Mouse (Mus musculus) hindbrain, embryonic 14.5 days (tissue): ENCODE data around the gene Tmem163. TPM values are rescaled to one million over a fixed set of nuclear protein-coding genes. Genes with fewer than 3 reads are reported as not detected.

Experiments
- ATAC-seq: fragments of 200-750 bp; cut with Nextera tagmentation; 2 replicates; pipeline ENCODE4 v1.8.0; 2017; ENCODE audit warnings: moderate number of reproducible peaks, mild to moderate bottlenecking, moderate TSS enrichment, moderate library complexity; ENCODE audit not compliant: low FRiP score
- DNase-seq: peaks from one replicate; pipeline ENCODE4 v3.0.0-alpha.2; 2015; ENCODE audit warnings: low spot score
- H3K27ac ChIP-seq: fragments of 300-500 bp; sonication (generic); 2 replicates; pipeline ENCODE4 v1.5.1; 2014; ENCODE audit warnings: mild to moderate bottlenecking, moderate library complexity
- H3K27me3 ChIP-seq: fragments of 300-500 bp; sonication (generic); 2 replicates; pipeline ENCODE4 v1.6.1; 2014; ENCODE audit warnings: mild to moderate bottlenecking, low read length, mixed read lengths; ENCODE audit not compliant: control insufficient read depth, insufficient read depth
- H3K36me3 ChIP-seq: fragments of 300-500 bp; sonication (generic); replicated peaks from 2 replicates; pipeline ENCODE4 v1.6.1; 2014; ENCODE audit not compliant: control insufficient read depth, insufficient read depth
- H3K4me1 ChIP-seq: fragments of 300-500 bp; sonication (generic); replicated peaks from 2 replicates; pipeline ENCODE4 v1.6.1; 2014; ENCODE audit warnings: antibody characterized with exemption, low read length, mixed read lengths; ENCODE audit not compliant: control insufficient read depth, insufficient read depth
- H3K4me2 ChIP-seq: fragments of 300-500 bp; sonication (generic); replicated peaks from 2 replicates; pipeline ENCODE4 v1.6.1; 2014; ENCODE audit warnings: mild to moderate bottlenecking, moderate library complexity
- H3K4me3 ChIP-seq: fragments of 300-500 bp; sonication (generic); replicated peaks from 2 replicates; pipeline ENCODE4 v1.5.1; 2014; ENCODE audit warnings: mild to moderate bottlenecking, low read length
- H3K9ac ChIP-seq: fragments of 300-500 bp; sonication (generic); 2 replicates; pipeline ENCODE4 v1.6.1; 2014
- H3K9me3 ChIP-seq: fragments of 300-500 bp; sonication (generic); 2 replicates; pipeline ENCODE4 v1.6.1; 2016; ENCODE audit warnings: low read length; ENCODE audit not compliant: control insufficient read depth
- WGBS: fragments of 180-500 bp; shearing (Covaris S2); extraction: QIAGEN DNeasy Blood & Tissue Kit; methylation state at CpG from one replicate; pipeline ENCODE4 v1.1.7; 2014; 5-methylcytosine and 5-hydroxymethylcytosine counted together
- polyA plus RNA-seq: library from polyadenylated mRNA; unstranded; fragments of >200 nt; fragmentation: Nextera tagmentation; extraction: Ambion mirVana; gene quantifications from 2 replicates; pipeline ENCODE4 v1.2.1, GENCODE M21; 2014

Tmem163 gene
- polyA plus RNA-seq, 1 experiment from 2014 or later = 55.6 TPM

- Histone ChIP-seq H3K9me3 (no peaks in the 10 kb centered on the region), H3K4me2 (no peak overlapping the region), H3K36me3 (no peaks in the 10 kb centered on the region), H3K4me1 (peaks cover 11% of the 10 kb centered on the region; the same call in 1 of the 2 replicates), H3K4me3 (no peak overlapping the region), H3K9ac (no peak overlapping the region), H3K27me3 (no peaks in the 10 kb centered on the region), H3K27ac (peak overlapping the region; percentile 83)
- peak; percentile 84 for ATAC-seq
- WGBS = 19% methylated on average over 6 of the region's 6 CpGs
- peak; percentile 29 for DNase-seq
Observed at GRCm38 (mm10) chr1:127555822-127556485, 123.4 kb downstream of the Tmem163 start.

GRCm38 (mm10) chr1:127548078-127548477 lies 131.3 kb downstream of the Tmem163 start:
- DNase-seq (no peak), ATAC-seq (no peak)
- no peak overlapping the region for H3K4me3 ChIP-seq
- no peaks in the 10 kb centered on the region for H3K9me3 ChIP-seq
- no peaks in the 10 kb centered on the region for H3K4me1 ChIP-seq
- H3K4me2 ChIP-seq = no peak overlapping the region
- H3K36me3 ChIP-seq = no peaks in the 10 kb centered on the region
- H3K9ac ChIP-seq = no peak overlapping the region
- H3K27me3 ChIP-seq = no peaks in the 10 kb centered on the region
- 37% methylated on average over 4 of the region's 4 CpGs for WGBS
- H3K27ac ChIP-seq = no peak overlapping the region

GRCm38 (mm10) chr1:127542756-127543155 lies 136.6 kb downstream of the Tmem163 start:
- peaks cover 10% of the 10 kb centered on the region for H3K4me1 ChIP-seq
- no peaks in the 10 kb centered on the region for H3K9me3 ChIP-seq
- no peak overlapping the region for H3K9ac ChIP-seq
- WGBS = 26% methylated on average over 1 of the region's 1 CpGs
- H3K27ac ChIP-seq = no peak overlapping the region
- H3K27me3 ChIP-seq = no peaks in the 10 kb centered on the region
- ATAC-seq (no peak), DNase-seq (no peak)
- no peak overlapping the region for H3K4me3 ChIP-seq
- H3K36me3 ChIP-seq = no peaks in the 10 kb centered on the region
- H3K4me2 ChIP-seq = no peak overlapping the region

GRCm38 (mm10) chr1:127541931-127542330 lies 137.4 kb downstream of the Tmem163 start:
- Histone ChIP-seq H3K27ac (no peak overlapping the region), H3K4me3 (no peak overlapping the region), H3K4me2 (no peak overlapping the region), H3K27me3 (no peaks in the 10 kb centered on the region), H3K9ac (no peak overlapping the region), H3K9me3 (no peaks in the 10 kb centered on the region), H3K36me3 (no peaks in the 10 kb centered on the region), H3K4me1 (peaks cover 18% of the 10 kb centered on the region)
- ATAC-seq (no peak), DNase-seq (no peak)
- 90% methylated on average over 7 of the region's 7 CpGs for WGBS

- Histone ChIP-seq H3K4me1 (peaks cover 22% of the 10 kb centered on the region), H3K9me3 (no peaks in the 10 kb centered on the region), H3K9ac (no peak overlapping the region), H3K4me3 (no peak overlapping the region), H3K27me3 (no peaks in the 10 kb centered on the region), H3K4me2 (no peak overlapping the region), H3K27ac (no peak overlapping the region), H3K36me3 (no peaks in the 10 kb centered on the region)
- 82% methylated on average over 4 of the region's 4 CpGs for WGBS
- ATAC-seq (no peak), DNase-seq (no peak)
Observed at GRCm38 (mm10) chr1:127541522-127541921, 137.8 kb downstream of the Tmem163 start.

GRCm38 (mm10) chr1:127537204-127538038 lies 141.9 kb downstream of the Tmem163 start:
- Histone ChIP-seq H3K9ac (peak overlapping the region; percentile 47), H3K4me3 (0 out of 2 replicates have a peak overlapping the region, but pooled peaks have one; percentile 1), H3K4me2 (peak overlapping the region; percentile 45), H3K27ac (peak overlapping the region; percentile 76), H3K4me1 (peaks cover 40% of the 10 kb centered on the region), H3K27me3 (no peaks in the 10 kb centered on the region), H3K36me3 (no peaks in the 10 kb centered on the region), H3K9me3 (no peaks in the 10 kb centered on the region)
- ATAC-seq (peak; percentile 83), DNase-seq (peak; percentile 62)
- WGBS = 5% methylated on average over 17 of the region's 17 CpGs

GRCm38 (mm10) chr1:127536448-127536847 lies 142.9 kb downstream of the Tmem163 start:
- Histone ChIP-seq H3K4me2 (peak overlapping the region; percentile 45; the same call in 1 of the 2 replicates), H3K36me3 (no peaks in the 10 kb centered on the region), H3K4me3 (no peak overlapping the region), H3K4me1 (peaks cover 45% of the 10 kb centered on the region), H3K9ac (peak overlapping the region; percentile 47; the same call in 1 of the 2 replicates), H3K27ac (peak overlapping the region; percentile 76), H3K9me3 (no peaks in the 10 kb centered on the region), H3K27me3 (no peaks in the 10 kb centered on the region)
- 24% methylated on average over 5 of the region's 5 CpGs for WGBS
- DNase-seq (no peak), ATAC-seq (0 out of 2 replicates have a peak, but pooled peaks have one; percentile 50)

GRCm38 (mm10) chr1:127531723-127532122 lies 147.6 kb downstream of the Tmem163 start:
- H3K9ac ChIP-seq = no peak overlapping the region
- no peak overlapping the region for H3K4me3 ChIP-seq
- H3K27me3 ChIP-seq = peaks cover 15% of the 10 kb centered on the region; the same call in 1 of the 2 replicates
- H3K36me3 ChIP-seq = no peaks in the 10 kb centered on the region
- ATAC-seq (no peak), DNase-seq (no peak)
- H3K4me1 ChIP-seq = peaks cover 38% of the 10 kb centered on the region
- H3K9me3 ChIP-seq = no peaks in the 10 kb centered on the region
- peak overlapping the region; percentile 8; the same call in 1 of the 2 replicates for H3K4me2 ChIP-seq
- 0 out of 2 replicates have a peak overlapping the region, but pooled peaks have one; percentile 53 for H3K27ac ChIP-seq
- whole genome bisulfite sequencing = 72% methylated on average over 5 of the region's 5 CpGs
